ENCODE assay signal across 19 mouse cellular contexts in the genomic region with DNA sequence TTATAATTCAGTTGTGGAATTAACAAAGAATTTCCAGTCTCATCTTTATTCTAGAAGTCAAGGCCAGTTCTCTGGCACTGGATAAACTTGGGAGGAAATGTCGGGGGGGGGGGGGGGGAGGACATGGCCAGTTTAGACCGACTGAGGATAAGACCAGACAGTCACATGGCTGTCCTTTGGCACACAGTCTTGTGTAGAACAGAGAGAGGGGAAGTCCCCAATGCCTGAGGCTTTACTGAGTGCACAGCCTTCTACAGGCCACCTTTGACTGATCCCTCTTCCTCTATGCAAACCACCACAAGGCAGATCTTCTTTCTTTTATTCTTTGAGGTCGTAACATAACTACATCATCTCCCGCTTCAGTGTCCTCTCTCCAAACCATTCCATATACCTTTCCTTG. TPM values are rescaled to one million over a fixed set of nuclear protein-coding genes. Genes with fewer than 3 reads are reported as not detected.
DNase-seq lines count a peak whose midpoint lies in the region; ATAC-seq and TF ChIP-seq lines count a peak whose summit lies in the region.
"Had no signal": no experiment of that assay in that cellular context is flagged by ENCODE, and none has a peak within 500 bp of the region (broad histone marks: within the 10 kb centered on the region; RNA-seq: fewer than 3 reads in every experiment).

No protein-coding gene starts in this region.

- no peaks in the 10 kb centered on the region for H3K9me3 ChIP-seq in forebrain, embryonic 12.5 days
- no peaks in the 10 kb centered on the region for H3K9me3 ChIP-seq in midbrain, embryonic 16.5 days (replicated peaks; ENCODE audit: control insufficient read depth, low read length, poor library complexity, severe bottlenecking)
- H3K9me3 ChIP-seq: hindbrain, embryonic 13.5 days; midbrain, embryonic 13.5 days had no signal

- ATAC-seq in forebrain, embryonic 12.5 days (ENCODE audit: low FRiP score), result no peak
- ATAC-seq in midbrain, embryonic 16.5 days, result no peak
- ATAC-seq: forebrain, embryonic 16.5 days had no signal

- TF ChIP-seq POLR2A in kidney, adult 2 months (IDR thresholded peaks at IDR 0.05; ENCODE audit: low read depth, low read length), result no peak

- H3K9ac ChIP-seq in forebrain, embryonic 12.5 days, result no peak overlapping the region
- H3K9ac ChIP-seq in midbrain, embryonic 16.5 days (ENCODE audit: low read depth, low read length), result no peak overlapping the region
- H3K9ac ChIP-seq: hindbrain, embryonic 13.5 days; midbrain, embryonic 13.5 days had no signal

- H3K27me3 ChIP-seq in kidney, adult 2 months (replicated peaks; ENCODE audit: control insufficient read depth, insufficient read depth, low read length), result no peaks in the 10 kb centered on the region
- H3K27me3 ChIP-seq in forebrain, embryonic 12.5 days, result 0 out of 2 replicates have a peak, but pooled peaks cover 4% of the 10 kb centered on the region
- no peaks in the 10 kb centered on the region for H3K27me3 ChIP-seq in midbrain, embryonic 16.5 days (ENCODE audit: control insufficient read depth, insufficient read depth, low read depth, low read length)
- H3K27me3 ChIP-seq: hindbrain, embryonic 13.5 days; midbrain, embryonic 13.5 days had no signal

- H3K4me1 ChIP-seq in kidney, adult 2 months (ENCODE audit: control insufficient read depth, insufficient read depth, low read length), result peaks cover 61% of the 10 kb centered on the region
- no peaks in the 10 kb centered on the region for H3K4me1 ChIP-seq in forebrain, embryonic 12.5 days
- H3K4me1 ChIP-seq in midbrain, embryonic 16.5 days (ENCODE audit: control insufficient read depth, insufficient read depth, low read length), result no peaks in the 10 kb centered on the region

- WGBS in kidney, adult 2 months, result 34% methylated on average over 4 of the region's 4 CpGs
- 89% methylated on average over 4 of the region's 4 CpGs for WGBS in forebrain, embryonic 12.5 days
- WGBS in midbrain, embryonic 16.5 days, result 85% methylated on average over 4 of the region's 4 CpGs

- TF ChIP-seq CTCF in kidney, adult 2 months (conservative IDR thresholded peaks at IDR 0.05; ENCODE audit: insufficient read depth, insufficient read length, low read depth, low read length), result no peak

- no peaks in the 10 kb centered on the region; the same call in 1 of the 2 replicates for H3K36me3 ChIP-seq in kidney, adult 2 months (ENCODE audit: control insufficient read depth, insufficient read depth, low read length)
- no peaks in the 10 kb centered on the region for H3K36me3 ChIP-seq in forebrain, embryonic 12.5 days (replicated peaks)
- H3K36me3 ChIP-seq in midbrain, embryonic 16.5 days (ENCODE audit: control insufficient read depth, insufficient read depth, low read length), result no peaks in the 10 kb centered on the region
- H3K36me3 ChIP-seq: hindbrain, embryonic 13.5 days; midbrain, embryonic 13.5 days had no signal

- H3K4me2 ChIP-seq in forebrain, embryonic 12.5 days, result no peak overlapping the region
- H3K4me2 ChIP-seq in midbrain, embryonic 16.5 days (ENCODE audit: low read length), result no peak overlapping the region
- H3K4me2 ChIP-seq: hindbrain, embryonic 13.5 days; midbrain, embryonic 13.5 days had no signal

- H3K27ac ChIP-seq in kidney, adult 2 months (ENCODE audit: insufficient read depth, low read depth, low read length), result peak overlapping the region; percentile 92
- H3K27ac ChIP-seq in forebrain, embryonic 12.5 days, result no peak overlapping the region
- H3K27ac ChIP-seq in midbrain, embryonic 16.5 days (ENCODE audit: low read length), result no peak overlapping the region
- H3K27ac ChIP-seq: hindbrain, embryonic 13.5 days; layer of hippocampus, adult 2 months; midbrain, embryonic 13.5 days had no signal

- peak; percentile 34 for DNase-seq in adrenal gland, adult 2 months
- no peak for DNase-seq in adrenal gland, postnatal 4 days (ENCODE audit: low spot score in 2 of 2)
- DNase-seq in kidney, adult 2 months, result peak; percentile 78
- no peak for DNase-seq in kidney, postnatal 4 days
- DNase-seq in testis, postnatal 14 days (ENCODE audit: low spot score), result peak; percentile 45
- DNase-seq in testis, postnatal 10 days (ENCODE audit: low spot score), result no peak
- DNase-seq: cerebellum, adult 11-12 months; cerebellum, postnatal 36 days; gastrocnemius, postnatal 10 days; liver; lung, adult 2 months; thymus, adult 2 months had no signal

- H3K4me3 ChIP-seq in kidney, adult 2 months (ENCODE audit: insufficient read depth, low read depth, low read length), result no peak overlapping the region
- H3K4me3 ChIP-seq in forebrain, embryonic 12.5 days (replicated peaks), result no peak overlapping the region
- no peak overlapping the region for H3K4me3 ChIP-seq in midbrain, embryonic 16.5 days (ENCODE audit: low read depth, low read length)
- H3K4me3 ChIP-seq: hindbrain, embryonic 13.5 days; layer of hippocampus, adult 2 months; midbrain, embryonic 13.5 days had no signal

RNA-seq across cellular contexts. Expression of gene Col4a3, which starts 49.6 kb away (rescaled TPM):
- total RNA-seq in adrenal gland, adult 2 months (2021), result 1 to 10 TPM; 1.8 to 3.5 TPM
- 0.74 and 0.84 TPM in 2 replicates for polyA plus RNA-seq in adrenal gland, adult 2 months (2012; rRNA removed)
- 1 to 10 TPM; 2.0 to 4.4 TPM for total RNA-seq in adrenal gland, postnatal 4 days (2021)
- 57.7 and 78.6 TPM in 2 replicates for polyA plus RNA-seq in kidney, adult 2 months (2012; rRNA removed)
- polyA plus RNA-seq in forebrain, embryonic 12.5 days (2016; fragmentation: Nextera tagmentation; extraction: Ambion mirVana), result 0.12 and 0.23 TPM in 2 replicates
- polyA plus RNA-seq in midbrain, embryonic 16.5 days (2015; fragmentation: Nextera tagmentation; extraction: Ambion mirVana), result 0.24 and 0.25 TPM in 2 replicates
- total RNA-seq: megakaryocyte progenitor cell, adult 5-6 weeks had no signal

RNA-seq across cellular contexts. Expression of gene Col4a4, which starts 49.7 kb away (rescaled TPM):
- 1 to 10 TPM; 3.9 to 5.6 TPM for total RNA-seq in adrenal gland, adult 2 months (2021)
- polyA plus RNA-seq in adrenal gland, adult 2 months (2012; rRNA removed), result 1.7 TPM in 2 replicates
- total RNA-seq in adrenal gland, postnatal 4 days (2021), result 10 to 100 TPM in 1 of 2 experiments, 1 to 10 TPM in 1; 6.9 to 12.7 TPM
- 29.4 and 32.7 TPM in 2 replicates for polyA plus RNA-seq in kidney, adult 2 months (2012; rRNA removed)
- polyA plus RNA-seq in forebrain, embryonic 12.5 days (2016; fragmentation: Nextera tagmentation; extraction: Ambion mirVana), result 0.12 and 0.17 TPM in 2 replicates
- polyA plus RNA-seq in midbrain, embryonic 16.5 days (2015; fragmentation: Nextera tagmentation; extraction: Ambion mirVana), result 0.11 and 0.25 TPM in 2 replicates

Comparison
In these comparisons a context has a peak if more than half of its experiments do, and no peak if none do; other contexts are left out.
1. DNase-seq: peak in adrenal gland, adult 2 months (single experiment), kidney, adult 2 months (single experiment) and testis, postnatal 14 days (single experiment); none in adrenal gland, postnatal 4 days (0 of 2), kidney, postnatal 4 days (0 of 2) and testis, postnatal 10 days (single experiment).
2. RNA of gene Col4a3, which starts 49.6 kb away (polyA plus RNA-seq): 57.7 to 78.6 TPM in kidney, adult 2 months; 0.74 to 0.84 TPM in adrenal gland, adult 2 months, 0.24 to 0.25 TPM in midbrain, embryonic 16.5 days and 0.12 to 0.23 TPM in forebrain, embryonic 12.5 days; every median in the first group is over 10 times any median in the second.
3. RNA of gene Col4a4, which starts 49.7 kb away (polyA plus RNA-seq): 29.4 to 32.7 TPM in kidney, adult 2 months; 1.7 TPM in adrenal gland, adult 2 months, 0.11 to 0.25 TPM in midbrain, embryonic 16.5 days and 0.12 to 0.17 TPM in forebrain, embryonic 12.5 days; every median in the first group is over 10 times any median in the second.